25 mouse cellular contexts compared by ENCODE assay signal in genomic region chr6:50192822-50193221, GRCm38 (mm10).
DNase-seq lines count a peak whose midpoint lies in the region; ATAC-seq and TF ChIP-seq lines count a peak whose summit lies in the region.
"Had no signal": no experiment of that assay in that cellular context is flagged by ENCODE, and none has a peak within 500 bp of the region (broad histone marks: within the 10 kb centered on the region; RNA-seq: fewer than 3 reads in every experiment).

No protein-coding gene starts in this region.

- peaks cover 10% of the 10 kb centered on the region; the same call in 1 of the 2 replicates for H3K4me1 ChIP-seq in kidney, adult 2 months (ENCODE audit: control insufficient read depth, insufficient read depth, low read length)
- H3K4me1 ChIP-seq in kidney, embryonic 16.5 days (ENCODE audit: insufficient read depth, low read length), result peaks cover 10% of the 10 kb centered on the region; the same call in 1 of the 2 replicates
- H3K4me1 ChIP-seq in liver, postnatal 0 days (ENCODE audit: insufficient read depth), result peaks cover 14% of the 10 kb centered on the region; the same call in 1 of the 2 replicates
- no peaks in the 10 kb centered on the region for H3K4me1 ChIP-seq in liver, embryonic 12.5 days
- peaks cover 0 to 20% of the 10 kb centered on the region in 2 experiments; a peak in 2 of 4 replicates for H3K4me1 ChIP-seq in CH12.LX (ENCODE audit: control insufficient read depth in 1 of 2, insufficient read depth in 2 of 2)
- H3K4me1 ChIP-seq: embryonic facial prominence, embryonic 15.5 days; forebrain, embryonic 10.5 days; forebrain, embryonic 12.5 days had no signal

- H3K4me3 ChIP-seq in kidney, adult 2 months (ENCODE audit: insufficient read depth, low read depth, low read length), result no peak overlapping the region
- no peak overlapping the region for H3K4me3 ChIP-seq in kidney, embryonic 16.5 days (ENCODE audit: low read length)
- no peak overlapping the region for H3K4me3 ChIP-seq in liver, postnatal 0 days (ENCODE audit: low read depth, low read length)
- no peak overlapping the region for H3K4me3 ChIP-seq in liver, embryonic 12.5 days
- no peak overlapping the region for H3K4me3 ChIP-seq in CH12.LX (replicated peaks in 1 of 3; ENCODE audit: low read depth in 2 of 3, low read length in 2 of 3, poor library complexity in 1 of 3)
- H3K4me3 ChIP-seq: embryonic facial prominence, embryonic 13.5 days; embryonic facial prominence, embryonic 15.5 days; erythroblast, embryonic 14.5 days; forebrain, embryonic 10.5 days; forebrain, embryonic 12.5 days had no signal

- 84% methylated on average over 3 of the region's 3 CpGs for WGBS in kidney, adult 2 months
- 82% methylated on average over 3 of the region's 3 CpGs for WGBS in kidney, embryonic 16.5 days
- 66% methylated on average over 3 of the region's 3 CpGs for WGBS in liver, postnatal 0 days (ENCODE audit: insufficient replicate concordance)
- 72% methylated on average over 3 of the region's 3 CpGs for WGBS in liver, embryonic 12.5 days (ENCODE audit: insufficient replicate concordance)

- no peak for TF ChIP-seq RAD21 in CH12.LX (IDR thresholded peaks at IDR 0.05; ENCODE audit: low read depth, low read length)

- DNase-seq in kidney, adult 2 months, result no peak
- no peak for DNase-seq in liver, postnatal 0 days
- peak; percentile 29 for DNase-seq in CH12.LX (ENCODE audit: extremely low read depth)
- no peak for DNase-seq in lung, adult 18-20 months
- no peak for DNase-seq in cerebellum, adult 8-10 months
- DNase-seq: adrenal gland, adult 2 months; adrenal gland, postnatal 10 days; adrenal gland, postnatal 25 days; B cell, adult 2 months; cerebellum, adult 11 months; cerebellum, adult 18-20 months; cerebellum, adult 9-11 months; cerebellum, postnatal 14 days; cerebellum, postnatal 36 days; embryo, embryonic 11 days had no signal

- H3K9ac ChIP-seq in kidney, embryonic 16.5 days (replicated peaks; ENCODE audit: low read length), result no peak overlapping the region
- no peak overlapping the region for H3K9ac ChIP-seq in liver, postnatal 0 days (replicated peaks)
- no peak overlapping the region for H3K9ac ChIP-seq in liver, embryonic 12.5 days
- no peak overlapping the region; the same call in 1 of the 2 replicates for H3K9ac ChIP-seq in CH12.LX (ENCODE audit: insufficient read depth, low read depth)
- H3K9ac ChIP-seq: embryonic facial prominence, embryonic 13.5 days; embryonic facial prominence, embryonic 15.5 days; forebrain, embryonic 12.5 days had no signal

- ATAC-seq in kidney, embryonic 16.5 days (ENCODE audit: low FRiP score, low TSS enrichment), result no peak
- no peak for ATAC-seq in liver, postnatal 0 days
- no peak for ATAC-seq in liver, embryonic 12.5 days
- ATAC-seq: CD4-positive, CD25-positive, alpha-beta regulatory T cell, adult 4 months; forebrain, embryonic 14.5 days; forebrain, embryonic 16.5 days had no signal

- peak overlapping the region; percentile 45; the same call in 1 of the 2 replicates for H3K27ac ChIP-seq in kidney, adult 2 months (ENCODE audit: insufficient read depth, low read depth, low read length)
- no peak overlapping the region for H3K27ac ChIP-seq in kidney, embryonic 16.5 days (ENCODE audit: low read length)
- H3K27ac ChIP-seq in liver, postnatal 0 days (ENCODE audit: low read depth), result peak overlapping the region; percentile 48
- no peak overlapping the region for H3K27ac ChIP-seq in liver, embryonic 12.5 days
- H3K27ac ChIP-seq in CH12.LX (ENCODE audit: insufficient read depth, low read depth), result no peak overlapping the region
- H3K27ac ChIP-seq: embryonic facial prominence, embryonic 13.5 days; embryonic facial prominence, embryonic 15.5 days; forebrain, embryonic 10.5 days; forebrain, embryonic 12.5 days had no signal

- dilution Hi-C loops in CH12.LX (cut with MboI; ENCODE audit: extremely low pct_ligation_motif_present, extremely low pct_unique_long_range_greater_than_20kb, low sequenced_read_pairs), result no loop called here

- H3K4me2 ChIP-seq in kidney, embryonic 16.5 days (replicated peaks; ENCODE audit: low read depth, low read length), result no peak overlapping the region
- H3K4me2 ChIP-seq in liver, postnatal 0 days (ENCODE audit: low read depth, low read length), result no peak overlapping the region
- H3K4me2 ChIP-seq in liver, embryonic 12.5 days, result no peak overlapping the region
- H3K4me2 ChIP-seq in CH12.LX (ENCODE audit: insufficient read depth, low read depth, poor library complexity, severe bottlenecking), result peak overlapping the region; percentile 36; the same call in 1 of the 2 replicates
- H3K4me2 ChIP-seq: embryonic facial prominence, embryonic 13.5 days; embryonic facial prominence, embryonic 15.5 days; forebrain, embryonic 12.5 days had no signal

- in situ Hi-C loops in CH12.LX (cut with MboI; ENCODE audit: low pct_ligation_motif_present, low pct_unique_long_range_greater_than_20kb, low sequenced_read_pairs), result no loop called here

- TF ChIP-seq POLR2A in kidney, adult 2 months (IDR thresholded peaks at IDR 0.05; ENCODE audit: low read depth, low read length), result no peak
- no peak for TF ChIP-seq POLR2A in CH12.LX (IDR thresholded peaks at IDR 0.05; ENCODE audit: low read depth, low read length)

- H3K9me3 ChIP-seq in kidney, embryonic 16.5 days (ENCODE audit: low read length), result no peaks in the 10 kb centered on the region
- H3K9me3 ChIP-seq in liver, postnatal 0 days (ENCODE audit: low read length), result no peaks in the 10 kb centered on the region
- H3K9me3 ChIP-seq in liver, embryonic 12.5 days (replicated peaks), result no peaks in the 10 kb centered on the region
- no peaks in the 10 kb centered on the region for H3K9me3 ChIP-seq in CH12.LX (replicated peaks; ENCODE audit: low read length)
- H3K9me3 ChIP-seq: embryonic facial prominence, embryonic 13.5 days; embryonic facial prominence, embryonic 15.5 days; forebrain, embryonic 10.5 days; forebrain, embryonic 12.5 days had no signal

- H3K27me3 ChIP-seq in kidney, adult 2 months (replicated peaks; ENCODE audit: control insufficient read depth, insufficient read depth, low read length), result no peaks in the 10 kb centered on the region
- no peaks in the 10 kb centered on the region for H3K27me3 ChIP-seq in kidney, embryonic 16.5 days (ENCODE audit: insufficient read depth, low read length)
- no peaks in the 10 kb centered on the region for H3K27me3 ChIP-seq in liver, postnatal 0 days (ENCODE audit: insufficient read depth, low read length)
- no peaks in the 10 kb centered on the region for H3K27me3 ChIP-seq in liver, embryonic 12.5 days (replicated peaks)
- H3K27me3 ChIP-seq in CH12.LX (replicated peaks), result no peaks in the 10 kb centered on the region
- H3K27me3 ChIP-seq: embryonic facial prominence, embryonic 13.5 days; embryonic facial prominence, embryonic 15.5 days; forebrain, embryonic 12.5 days had no signal

- TF ChIP-seq CTCF in kidney, adult 2 months (conservative IDR thresholded peaks at IDR 0.05; ENCODE audit: insufficient read depth, insufficient read length, low read depth, low read length), result no peak
- no peak for TF ChIP-seq CTCF in liver, postnatal 0 days (IDR thresholded peaks at IDR 0.05; ENCODE audit: low read depth)
- no peak for TF ChIP-seq CTCF in CH12.LX (conservative IDR thresholded peaks at IDR 0.05 in 1 of 2, IDR thresholded peaks at IDR 0.05 in 1 of 2; ENCODE audit: low read depth in 2 of 2, low read length in 2 of 2)

- no peak for TF ChIP-seq EP300 in liver, postnatal 0 days (IDR thresholded peaks at IDR 0.05; ENCODE audit: low read depth)
- peak; percentile 70 for TF ChIP-seq EP300 in CH12.LX (IDR thresholded peaks at IDR 0.05; ENCODE audit: low read length)

- no peaks in the 10 kb centered on the region for H3K79me2 ChIP-seq in CH12.LX (replicated peaks; ENCODE audit: control insufficient read depth, extremely low read depth, insufficient read depth, poor library complexity, severe bottlenecking)

- peaks cover 2% of the 10 kb centered on the region for H3K36me3 ChIP-seq in kidney, adult 2 months (ENCODE audit: control insufficient read depth, insufficient read depth, low read length)
- peaks cover 11% of the 10 kb centered on the region for H3K36me3 ChIP-seq in kidney, embryonic 16.5 days (ENCODE audit: insufficient read depth, low read length)
- H3K36me3 ChIP-seq in liver, postnatal 0 days (replicated peaks; ENCODE audit: insufficient read depth, low read length), result peaks cover 18% of the 10 kb centered on the region
- peaks cover 31% of the 10 kb centered on the region for H3K36me3 ChIP-seq in liver, embryonic 12.5 days
- H3K36me3 ChIP-seq in CH12.LX (replicated peaks in 1 of 2; ENCODE audit: control insufficient read depth in 1 of 2, insufficient read depth in 1 of 2, low read length in 1 of 2), result peaks cover 15 to 56% of the 10 kb centered on the region in 2 experiments

TF ChIP-seq in CH12.LX, 34 proteins besides CTCF, POLR2A, EP300 and RAD21:
- TF ChIP-seq MAZ (IDR thresholded peaks at IDR 0.05; ENCODE audit: low read depth, low read length) (peak; percentile 19; the same call in 1 of the 2 replicates), TCF12 (IDR thresholded peaks at IDR 0.05; ENCODE audit: low read depth, low read length) (no peak), MYC (IDR thresholded peaks at IDR 0.05; ENCODE audit: low read depth, low read length) (0 out of 2 replicates have a peak, but pooled peaks have one; percentile 28), BHLHE40 (IDR thresholded peaks at IDR 0.05; ENCODE audit: low read depth, low read length) (no peak; the same call in 1 of the 2 replicates), CHD1 (IDR thresholded peaks at IDR 0.05; ENCODE audit: low read depth, low read length) (0 out of 2 replicates have a peak, but pooled peaks have one; percentile 51), IRF4 (IDR thresholded peaks at IDR 0.05; ENCODE audit: low read depth, low read length) (peak; percentile 78), MAFK (IDR thresholded peaks at IDR 0.05; ENCODE audit: insufficient replicate concordance, low read length) (0 out of 2 replicates have a peak, but pooled peaks have one; percentile 14), JUN (IDR thresholded peaks at IDR 0.05; ENCODE audit: insufficient read depth, low read depth, low read length) (peak; percentile 7; the same call in 1 of the 2 replicates)

Comparison
In these comparisons a context has a peak if more than half of its experiments do, and no peak if none do; other contexts are left out.
1. H3K27ac ChIP-seq: peak in kidney, adult 2 months (single experiment) and liver, postnatal 0 days (single experiment); none in kidney, embryonic 16.5 days (single experiment), liver, embryonic 12.5 days (single experiment) and CH12.LX (single experiment).